Mouse (Mus musculus) olfactory bulb, adult 2 months (tissue): ENCODE results near the gene Knop1.

ENCODE experiments used
- CTCF ChIP-seq: fragments of 200-500 bp; IDR thresholded peaks from 2 replicates; pipeline ENCODE4 v1.5.1; 2012; ENCODE audit warnings: low read depth, mild to moderate bottlenecking, low read length, moderate library complexity; ENCODE audit not compliant: insufficient read depth
- POLR2A ChIP-seq: fragments of 200-500 bp; IDR thresholded peaks from 2 replicates; pipeline ENCODE4 v1.6.1; 2012; ENCODE audit warnings: mild to moderate bottlenecking, low read depth, low read length, moderate library complexity; ENCODE audit not compliant: insufficient read depth

- TF ChIP-seq CTCF (no peak), POLR2A (no peak)
These were observed 10.9 kb downstream of the Knop1 start for GRCm38 (mm10) chr7:118845141-118845540.
